Mouse (Mus musculus) heart, postnatal 14 days (tissue): ENCODE measurements around the gene Gfi1. TPM values are rescaled to one million over a fixed set of nuclear protein-coding genes. Genes with fewer than 3 reads are reported as not detected.
A peak's percentile ranks its signal among the peaks of the same experiment; 100 is the strongest.

ENCODE experiments used
- DNase-seq, 2 experiments: peaks; one replicate each; pipeline ENCODE4 v3.0.0; 2021 to 2022
- intact Hi-C: fragments of 180-260 bp; cut with DNase I; formaldehyde crosslinking; loops from one replicate; pipeline ENCODE4 v1.15.1; 2025
- total RNA-seq, 2 experiments: library from RNA; stranded (reverse); gene quantifications; 2 replicates each; pipeline ENCODE4 v1.2.3; 2021

Gene Gfi1
- total RNA-seq, 2 experiments from 2014 or later: 0.29 to 1.5 TPM

DNA sequence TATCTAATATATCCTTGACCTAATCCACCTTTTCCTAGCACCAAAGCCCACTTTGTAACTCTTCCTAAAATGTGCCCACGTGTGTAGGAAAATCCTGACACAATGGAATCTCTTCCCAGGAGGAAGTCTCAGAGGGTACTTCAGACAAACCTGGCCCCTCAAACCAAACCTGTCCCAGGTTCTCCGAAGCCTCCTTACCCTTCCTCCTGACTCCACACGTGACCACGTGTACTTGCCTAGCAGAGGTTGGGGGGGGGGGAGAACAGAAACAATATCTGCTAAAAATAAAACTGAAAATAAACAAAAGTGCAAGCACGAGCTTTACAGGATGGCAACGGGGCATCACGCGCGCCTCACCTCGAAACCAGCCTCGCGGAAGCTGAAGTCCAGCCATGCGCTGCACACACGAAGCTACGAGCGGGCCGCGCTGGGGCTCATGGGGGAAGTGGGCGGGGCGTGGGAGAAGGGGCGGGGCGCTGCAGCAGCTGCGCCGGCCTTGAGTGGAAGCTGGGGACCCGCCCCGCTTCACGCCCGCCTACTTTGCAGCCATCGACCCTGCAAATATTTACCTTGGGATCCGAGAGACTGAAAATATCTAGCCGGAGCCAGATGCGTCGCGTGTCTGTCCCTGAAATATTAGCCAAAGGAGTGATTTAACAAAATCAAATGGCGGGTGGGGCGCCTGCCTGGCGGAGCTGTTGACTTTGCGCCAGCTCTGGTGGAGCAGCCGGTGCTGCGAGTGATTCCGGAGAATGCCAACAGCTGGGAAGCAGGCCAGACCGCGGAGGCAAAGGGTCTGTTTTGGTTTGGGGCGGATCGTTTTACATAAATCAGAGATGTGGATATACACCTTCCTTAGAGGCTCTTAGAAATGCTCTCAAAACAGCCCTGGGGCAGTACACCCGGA is 38.0 kb downstream of the Gfi1 start:
- DNase-seq: peak; percentile 50 to 64
- intact Hi-C loops: no loop called here

- intact Hi-C loops: no loop called here
- DNase-seq: no peak
These were observed 38.7 kb downstream of the Gfi1 start for GRCm38 (mm10) chr5:107687161-107687560.

DNA sequence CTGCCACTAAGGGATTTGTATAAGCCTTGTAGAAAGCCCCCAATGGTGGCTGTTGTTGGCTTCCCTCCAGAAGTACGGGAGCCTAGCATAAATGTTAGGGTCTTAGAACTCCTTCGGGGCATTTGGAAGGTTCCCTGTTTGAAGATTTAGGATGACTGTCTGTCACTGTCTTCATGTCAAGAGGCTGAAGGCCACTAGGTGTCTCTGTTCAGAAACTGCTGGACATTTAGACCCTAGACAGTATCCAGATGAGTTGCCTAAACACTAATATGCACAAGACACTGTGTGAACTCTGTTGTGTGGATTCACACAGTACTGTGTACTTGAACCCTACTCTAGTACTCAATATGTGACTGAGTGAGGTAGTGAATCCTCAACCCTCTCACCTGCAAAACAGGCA is 41.5 kb downstream of the Gfi1 start:
- DNase-seq: peak in 1 of 2 experiments; percentile 5
- intact Hi-C loops: no loop called here

DNA sequence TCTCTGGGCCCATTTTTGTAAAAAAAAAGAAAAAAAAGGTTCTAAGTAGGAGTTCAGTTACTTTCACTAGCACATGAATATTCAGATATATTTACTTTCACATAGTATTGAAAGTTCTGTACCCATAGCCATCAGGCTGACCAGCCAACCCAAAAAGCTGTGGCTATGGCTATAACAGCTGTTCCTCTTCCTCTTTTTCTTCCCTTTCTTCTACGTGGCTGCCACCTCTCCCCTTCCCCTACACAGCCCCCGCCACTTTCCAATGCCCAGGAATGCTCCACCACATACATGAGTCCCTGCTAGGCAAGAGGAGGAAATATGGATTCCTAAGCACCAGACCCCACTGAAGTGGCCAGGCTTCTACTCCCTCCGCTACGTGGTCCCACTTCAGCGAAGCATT is 44.5 kb downstream of the Gfi1 start:
- DNase-seq: no peak
- intact Hi-C loops: no loop called here

- intact Hi-C loops: no loop called here
These were observed 47.4 kb downstream of the Gfi1 start for GRCm38 (mm10) chr5:107678392-107678791.

More at GRCm38 (mm10) chr5:107678392-107678791, 47.4 kb downstream of the Gfi1 start:
- no peak for DNase-seq

Other genes starting within 250 kb of the Gfi1 start
- under 1 TPM; 0.07 to 0.12 TPM for gene Gm42669, start 218.4 kb downstream of the Gfi1 start, total RNA-seq
- gene 1700028K03Rik, start 191.3 kb downstream of the Gfi1 start, total RNA-seq: not detected
- 1 to 10 TPM; 7.0 to 8.2 TPM for gene Rpap2, start 128.7 kb downstream of the Gfi1 start, total RNA-seq
- 1 to 10 TPM; 5.0 to 7.0 TPM for gene Glmn, start 128.1 kb downstream of the Gfi1 start, total RNA-seq
- gene Ube2d2b, start 104.1 kb upstream of the Gfi1 start, total RNA-seq: not detected
- 10 to 100 TPM; 28.1 to 29.3 TPM for gene Evi5, start 149.1 kb upstream of the Gfi1 start, total RNA-seq
- gene Rpl5, start 174.5 kb upstream of the Gfi1 start, total RNA-seq: 10 to 100 TPM; 42.3 to 42.5 TPM